Mouse (Mus musculus) layer of hippocampus, postnatal 36 days (tissue): ENCODE measurements around the gene H2-Eb1. TPM values are rescaled to one million over a fixed set of nuclear protein-coding genes. Genes with fewer than 3 reads are reported as not detected.

Experiments used
- DNase-seq, 2 experiments: peaks; one replicate each; pipeline ENCODE4 v3.0.0; 2022
- total RNA-seq, 2 experiments: library from RNA; stranded (reverse); gene quantifications; 2 replicates each; pipeline ENCODE4 v1.2.3; 2021

The H2-Eb1 gene
- total RNA-seq: 1 to 10 TPM; 1.3 TPM

GRCm38 (mm10) chr17:34305380-34306030, at the start of gene H2-Eb1:
TSS of gene H2-Eb1 (plus strand) at chr17:34305867.
- DNase-seq: peak; percentile 76 to 80

DNA sequence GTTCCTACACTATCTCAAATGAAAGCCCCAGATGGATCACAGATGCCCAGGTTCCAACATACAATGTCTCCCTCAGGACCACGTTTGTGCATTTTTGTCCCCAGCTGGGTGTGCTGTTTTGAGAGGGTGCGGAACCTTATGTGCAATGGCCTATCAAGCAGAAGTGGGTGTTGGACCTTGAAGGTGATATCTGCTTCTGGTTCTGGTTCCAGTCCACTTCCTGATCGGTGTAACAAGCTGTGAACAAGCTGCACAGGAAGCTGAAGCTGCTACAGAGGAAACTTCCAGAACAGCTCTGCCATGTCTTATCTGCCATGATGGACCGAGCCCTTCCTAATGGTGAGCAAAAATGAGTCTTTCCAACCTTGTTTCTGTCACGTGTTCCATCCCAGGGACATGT, 49.2 kb upstream of the H2-Eb1 start:
- DNase-seq: no peak

GRCm38 (mm10) chr17:34257594-34258375, 47.9 kb upstream of the H2-Eb1 start, which contains the start of gene H2-Ab1:
TSS of gene H2-Ab1 (plus strand) at chr17:34257689.
- peak; percentile 77 to 83 for DNase-seq

DNA sequence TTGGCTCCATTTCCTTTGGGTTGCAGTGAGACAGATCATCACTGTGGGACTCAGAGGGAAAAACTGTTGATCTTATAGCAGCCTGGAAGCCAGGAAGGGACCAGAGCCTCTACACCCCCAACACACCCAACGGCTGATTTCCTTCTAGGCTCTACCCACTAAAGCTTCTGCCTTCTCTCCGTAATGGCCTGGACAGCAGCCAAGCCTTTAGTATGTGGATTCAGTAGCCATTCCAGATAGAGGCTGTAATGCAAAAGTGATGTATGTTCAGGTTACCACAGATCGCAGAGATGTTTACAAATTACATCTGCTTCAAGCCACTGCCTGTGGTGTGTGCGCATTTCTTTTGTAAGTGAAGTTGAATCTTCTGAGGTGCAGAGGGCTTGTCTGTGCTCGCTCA, 45.1 kb upstream of the H2-Eb1 start:
- no peak for DNase-seq

DNA sequence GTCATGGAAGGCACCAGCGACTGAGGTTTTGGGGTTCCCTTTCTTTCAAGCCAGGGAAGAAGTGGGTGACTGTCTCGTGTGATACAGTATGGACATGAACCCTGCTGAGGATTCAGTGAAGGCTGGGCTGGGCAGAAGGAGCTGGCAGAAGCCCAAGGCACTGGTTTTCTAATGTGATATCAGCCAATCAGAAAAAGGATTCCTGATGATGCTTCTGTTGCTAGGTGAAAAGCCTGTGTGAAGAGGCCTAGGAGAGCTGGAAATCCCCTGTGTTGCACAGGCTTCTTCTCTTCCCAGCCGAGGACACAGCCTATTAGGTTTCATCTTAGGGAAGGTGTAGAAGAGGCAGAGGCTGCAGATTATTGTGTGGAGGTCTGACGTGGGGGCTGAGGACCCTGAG, 44.2 kb upstream of the H2-Eb1 start:
- peak; percentile 37 to 54 for DNase-seq

DNA sequence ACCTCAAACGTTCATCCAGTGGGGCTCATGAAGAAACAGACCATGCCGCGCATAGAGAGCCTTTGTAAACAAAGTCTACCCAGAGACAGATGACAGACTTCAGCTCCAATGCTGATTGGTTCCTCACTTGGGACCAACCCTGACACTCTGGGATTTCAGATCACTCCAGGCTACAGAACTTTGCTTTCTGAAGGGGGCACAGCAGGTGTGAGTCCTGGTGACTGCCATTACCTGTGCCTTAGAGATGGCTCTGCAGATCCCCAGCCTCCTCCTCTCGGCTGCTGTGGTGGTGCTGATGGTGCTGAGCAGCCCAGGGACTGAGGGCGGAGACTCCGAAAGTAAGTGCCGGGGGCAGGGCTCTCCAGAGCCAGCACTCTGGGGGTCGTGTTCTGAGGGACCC, 42.6 kb upstream of the H2-Eb1 start:
- peak; percentile 31 to 58 for DNase-seq

- no peak for DNase-seq
These were observed 41.8 kb upstream of the H2-Eb1 start for GRCm38 (mm10) chr17:34263811-34264371.

- DNase-seq: no peak
These were observed 41.0 kb upstream of the H2-Eb1 start for GRCm38 (mm10) chr17:34264452-34265351.

DNA sequence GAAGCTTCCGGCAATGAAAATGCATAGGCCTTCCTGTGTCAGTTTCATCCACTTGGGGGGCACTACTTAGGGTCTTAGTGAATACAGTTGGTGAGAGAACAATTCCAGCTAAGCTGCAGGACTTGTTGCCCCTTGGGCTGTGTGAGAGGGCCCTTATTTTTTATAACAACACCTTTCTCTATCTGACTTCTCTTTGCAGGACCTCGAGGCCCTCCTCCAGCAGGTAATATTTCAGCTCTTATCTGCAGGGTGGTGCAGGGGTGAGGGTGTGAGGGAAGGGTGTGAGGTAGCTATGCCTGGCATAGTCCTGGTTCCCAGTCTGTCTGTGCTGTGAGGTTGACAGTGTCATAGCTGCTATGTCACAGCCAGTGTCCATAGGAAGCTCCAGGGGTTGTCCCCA, 37.4 kb upstream of the H2-Eb1 start:
- DNase-seq: no peak

DNA sequence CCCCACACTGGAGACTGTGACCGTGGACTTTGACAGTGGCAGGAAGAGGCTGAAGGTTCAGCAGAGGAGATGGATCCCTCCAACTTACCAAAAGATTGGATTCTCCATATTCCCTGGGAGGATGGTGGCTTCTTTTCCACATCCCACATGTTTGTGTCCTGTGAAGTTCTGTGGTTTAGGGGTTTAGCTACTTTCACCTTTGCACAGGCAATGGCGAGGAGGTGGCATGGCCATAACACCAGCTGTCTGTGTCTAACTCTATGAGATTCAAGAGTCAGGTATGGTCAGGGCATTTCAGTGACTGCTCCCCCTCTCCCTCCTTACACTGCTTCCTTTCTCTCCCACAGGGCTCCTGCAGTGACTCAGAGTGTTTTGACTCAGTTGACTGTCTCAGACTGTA, 36.9 kb upstream of the H2-Eb1 start:
- DNase-seq: no peak

DNA sequence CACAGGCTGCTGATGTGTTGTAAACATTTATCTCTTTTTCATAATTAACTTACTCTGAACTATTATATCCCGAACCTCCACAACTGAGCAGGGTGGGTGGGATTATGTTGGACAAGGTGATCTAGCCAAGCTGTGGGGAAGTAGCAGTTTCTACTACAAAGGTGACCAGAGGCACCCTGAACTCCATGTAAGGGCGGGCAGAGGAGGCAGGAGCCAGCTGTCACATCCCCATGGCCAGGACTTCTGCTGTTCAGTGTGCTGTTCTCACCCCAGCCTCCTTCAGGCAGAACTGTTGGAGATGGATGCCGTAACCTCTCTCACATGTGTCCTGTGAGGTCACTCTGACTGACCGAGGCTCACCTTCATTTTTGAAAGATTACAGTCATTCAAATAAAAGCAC, 35.9 kb upstream of the H2-Eb1 start:
- no peak for DNase-seq

DNA sequence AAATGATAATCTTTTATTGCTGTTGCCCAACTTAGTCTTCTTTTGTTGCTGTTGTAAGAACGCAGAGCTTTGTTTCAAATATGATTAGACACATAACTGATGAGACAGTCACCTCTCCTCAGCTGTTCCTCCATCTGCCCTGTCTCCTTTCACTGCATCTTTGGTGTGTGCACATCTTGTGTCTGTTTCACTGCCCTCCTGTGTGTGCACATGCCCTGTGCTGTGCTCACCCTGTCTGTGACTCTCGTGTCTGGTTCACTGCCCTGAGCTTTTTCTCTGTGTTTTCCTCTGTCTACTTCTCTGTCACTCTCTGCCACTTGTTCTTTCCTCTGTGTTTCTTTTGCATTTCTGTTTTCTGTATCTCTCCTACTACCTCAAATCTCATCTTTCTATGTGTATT, 35.4 kb upstream of the H2-Eb1 start:
- DNase-seq: no peak

- DNase-seq: no peak
These were observed 34.7 kb upstream of the H2-Eb1 start for GRCm38 (mm10) chr17:34270940-34271339.

- no peak for DNase-seq
These were observed 33.6 kb upstream of the H2-Eb1 start for GRCm38 (mm10) chr17:34272102-34272501.

GRCm38 (mm10) chr17:34280499-34281038, 25.1 kb upstream of the H2-Eb1 start:
- no peak for DNase-seq

- no peak for DNase-seq
These were observed 23.8 kb upstream of the H2-Eb1 start for GRCm38 (mm10) chr17:34281836-34282235.

DNA sequence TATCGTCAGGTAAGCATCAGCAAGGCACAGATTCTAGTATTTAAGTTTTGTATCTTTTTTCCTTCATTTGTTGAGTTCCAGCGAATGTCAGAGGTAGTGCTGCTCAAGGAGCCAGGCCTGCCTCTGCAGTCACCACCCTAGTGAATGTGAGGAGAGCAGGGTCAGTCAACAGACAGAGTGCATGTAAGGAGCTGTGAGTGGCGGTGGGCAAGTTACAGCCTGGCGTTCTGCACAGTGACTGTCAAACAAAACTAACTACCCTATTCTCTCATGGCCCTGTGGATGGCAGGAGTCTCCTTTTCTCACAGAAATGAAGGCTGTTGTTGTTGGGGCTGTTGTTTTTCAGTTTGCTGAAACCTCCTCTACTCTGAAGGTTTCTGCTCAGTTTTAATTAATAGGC, 20.3 kb upstream of the H2-Eb1 start:
- no peak for DNase-seq

GRCm38 (mm10) chr17:34285848-34286247, 19.8 kb upstream of the H2-Eb1 start:
- no peak for DNase-seq

DNA sequence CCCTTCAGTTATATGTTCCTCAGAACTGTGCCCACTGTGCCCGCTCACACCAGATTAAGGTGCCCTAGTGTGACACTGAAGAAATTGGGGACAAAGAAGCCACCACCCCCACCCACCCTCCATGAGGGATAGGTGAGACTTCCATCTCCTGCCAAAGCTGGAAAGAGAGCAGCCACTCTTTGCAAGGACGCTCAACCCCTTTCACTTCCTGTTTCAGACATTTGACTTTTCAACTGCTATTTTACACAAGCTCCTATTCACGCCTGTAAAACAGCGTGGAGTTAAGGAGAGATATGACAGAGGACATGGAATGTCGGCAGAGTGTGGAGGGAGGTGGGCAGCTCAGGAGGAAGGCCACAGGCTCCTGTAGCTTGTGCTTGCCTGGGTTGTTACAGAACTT, 19.2 kb upstream of the H2-Eb1 start:
- DNase-seq: no peak

DNA sequence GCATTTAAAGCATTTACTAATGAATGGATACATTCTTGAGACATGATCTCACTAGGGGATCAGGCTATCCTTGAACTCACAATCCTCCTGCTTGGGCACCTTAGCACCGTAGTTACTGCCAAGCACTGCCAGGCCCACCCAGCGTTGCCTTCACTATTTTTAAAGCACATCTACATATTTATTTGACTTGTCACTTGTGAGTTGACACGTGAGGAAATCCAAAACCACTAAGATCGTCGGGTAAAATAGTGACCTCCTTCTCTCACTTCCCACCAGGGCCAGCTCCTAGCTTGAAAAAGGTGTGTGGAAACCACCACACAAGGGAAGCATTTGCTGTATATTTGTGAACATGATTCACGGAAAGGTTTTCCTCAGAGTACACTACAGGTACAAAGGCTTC, 18.7 kb upstream of the H2-Eb1 start:
- DNase-seq: no peak

DNA sequence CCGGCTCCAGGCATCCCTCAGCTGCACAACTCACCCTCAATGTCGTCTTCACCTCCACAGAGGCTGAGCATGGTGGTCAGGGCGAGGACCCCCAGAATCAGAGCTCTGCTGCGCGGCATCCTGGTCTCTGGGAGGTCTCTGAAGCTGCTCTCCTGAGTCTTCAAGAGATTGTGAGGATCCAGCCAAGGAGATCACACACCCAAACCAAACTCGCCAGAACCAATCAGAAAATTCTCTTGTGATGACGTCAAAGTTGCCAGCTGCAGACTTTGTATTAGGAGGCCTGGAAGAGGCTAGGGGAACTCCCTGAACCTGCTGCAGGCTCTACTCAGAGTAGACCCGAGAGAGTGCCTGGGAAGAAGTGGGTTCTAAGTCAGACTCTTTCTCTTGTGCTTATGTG, 18.0 kb upstream of the H2-Eb1 start, which contains the start of gene H2-Aa:
Gene H2-Aa, minus strand, starts transcription at position 176 of the 400 bp plus-strand sequence.
- peak; percentile 59 to 70 for DNase-seq

DNA sequence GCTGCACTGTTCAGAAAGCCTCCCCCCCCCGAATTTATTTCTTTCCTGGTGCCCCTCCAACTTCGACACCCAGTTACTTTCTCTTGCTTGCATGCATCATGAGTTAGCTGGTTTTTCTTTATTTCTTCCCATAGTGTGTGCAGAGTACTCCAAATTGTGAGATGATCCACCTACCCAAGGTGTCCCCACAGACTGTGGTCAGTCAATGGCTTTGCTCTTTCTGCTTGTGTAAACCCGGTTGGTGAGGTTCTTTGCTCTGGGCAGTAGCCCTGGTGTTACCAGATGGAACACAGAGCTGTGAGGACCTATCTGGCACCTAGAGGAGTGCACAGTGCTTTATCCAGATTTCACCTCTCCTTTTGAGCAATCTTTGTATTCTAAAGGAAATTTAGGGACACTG, 17.5 kb upstream of the H2-Eb1 start:
- DNase-seq: no peak
